Mouse (Mus musculus) erythroblast, embryonic 14.5 days (primary cell): ENCODE data around the gene Igfbp6. TPM values are rescaled to one million over a fixed set of nuclear protein-coding genes. Genes with fewer than 3 reads are reported as not detected.

ENCODE experiments used
- H3K27me3 ChIP-seq: 2 replicates; pipeline ENCODE4 v1.6.1; 2012; ENCODE audit warnings: inconsistent platforms; ENCODE audit not compliant: control insufficient read depth
- H3K36me3 ChIP-seq: 2 replicates; pipeline ENCODE4 v1.6.1; 2012; ENCODE audit warnings: mild to moderate bottlenecking, inconsistent platforms; ENCODE audit not compliant: control insufficient read depth
- H3K4me1 ChIP-seq: 2 replicates; pipeline ENCODE4 v1.6.1; 2012; ENCODE audit warnings: inconsistent platforms; ENCODE audit not compliant: control insufficient read depth
- H3K4me3 ChIP-seq: replicated peaks from 2 replicates; pipeline ENCODE3; 2012; ENCODE audit warnings: moderate library complexity, mild to moderate bottlenecking, inconsistent platforms
- H3K9me3 ChIP-seq: 2 replicates; pipeline ENCODE4 v1.6.1; 2012; ENCODE audit warnings: low read length, inconsistent platforms, mixed read lengths; ENCODE audit not compliant: control insufficient read depth
- GATA1 ChIP-seq: IDR thresholded peaks from 2 replicates; pipeline ENCODE4 v1.6.1; 2012; ENCODE audit warnings: low read length, inconsistent platforms, mixed read lengths
- TAL1 ChIP-seq: IDR thresholded peaks from 3 replicates; pipeline ENCODE4 v1.6.1; 2012; ENCODE audit warnings: low read length, inconsistent platforms, mixed read lengths
- polyA plus RNA-seq: library from polyadenylated mRNA; stranded (reverse); fragments of >175 nt; gene quantifications from 2 replicates; pipeline ENCODE4 v1.2.3, GENCODE M21; 2012

Igfbp6 gene
- polyA plus RNA-seq, 1 experiment, result 0.05 TPM

DNA sequence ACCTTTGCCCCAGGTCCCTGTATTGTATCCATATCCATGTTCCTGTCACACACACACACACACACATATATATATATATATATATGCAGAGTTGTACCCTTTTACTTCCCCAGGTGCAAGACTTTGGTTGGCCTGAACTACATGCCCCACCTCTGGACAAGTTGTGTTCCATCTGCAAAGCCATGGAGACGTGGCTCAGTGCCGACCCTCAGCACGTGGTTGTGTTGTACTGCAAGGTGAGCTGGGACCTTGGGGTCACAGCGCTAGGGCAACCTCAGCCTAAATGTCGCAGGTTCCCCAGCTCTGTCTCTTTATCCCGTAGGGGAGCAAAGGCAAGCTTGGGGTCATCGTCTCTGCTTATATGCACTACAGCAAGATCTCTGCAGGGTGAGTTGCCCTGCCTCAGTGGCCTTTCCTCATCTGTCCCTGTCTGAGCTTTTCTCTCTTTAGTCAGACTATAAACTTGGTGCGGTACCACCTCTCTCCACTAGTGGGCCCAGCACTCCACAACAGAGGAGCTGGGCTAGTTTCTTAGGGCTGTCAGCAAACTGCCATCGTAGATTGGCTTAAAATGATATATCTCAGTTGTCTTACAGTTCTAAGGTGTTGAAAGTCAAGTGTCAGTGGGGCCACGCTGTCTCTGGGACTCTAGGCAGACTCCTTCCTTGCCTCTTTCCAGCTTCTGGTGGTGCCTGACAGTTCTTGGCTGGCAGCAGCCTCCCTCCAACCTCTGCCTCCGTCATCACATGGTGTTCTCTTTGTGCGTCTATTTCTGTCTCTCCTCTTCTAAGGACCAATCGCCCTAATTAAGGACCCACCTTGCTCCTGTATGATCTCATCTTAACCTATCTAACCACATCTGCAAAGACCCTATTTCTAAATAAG lies 36.2 kb upstream of the Igfbp6 start:
- Histone ChIP-seq H3K4me3 (no peak overlapping the region), H3K4me1 (peaks cover 26% of the 10 kb centered on the region), H3K36me3 (peaks cover 3% of the 10 kb centered on the region; the same call in 1 of the 2 replicates), H3K9me3 (no peaks in the 10 kb centered on the region), H3K27me3 (peaks cover 51% of the 10 kb centered on the region)
- TF ChIP-seq TAL1 (no peak), GATA1 (no peak)

DNA sequence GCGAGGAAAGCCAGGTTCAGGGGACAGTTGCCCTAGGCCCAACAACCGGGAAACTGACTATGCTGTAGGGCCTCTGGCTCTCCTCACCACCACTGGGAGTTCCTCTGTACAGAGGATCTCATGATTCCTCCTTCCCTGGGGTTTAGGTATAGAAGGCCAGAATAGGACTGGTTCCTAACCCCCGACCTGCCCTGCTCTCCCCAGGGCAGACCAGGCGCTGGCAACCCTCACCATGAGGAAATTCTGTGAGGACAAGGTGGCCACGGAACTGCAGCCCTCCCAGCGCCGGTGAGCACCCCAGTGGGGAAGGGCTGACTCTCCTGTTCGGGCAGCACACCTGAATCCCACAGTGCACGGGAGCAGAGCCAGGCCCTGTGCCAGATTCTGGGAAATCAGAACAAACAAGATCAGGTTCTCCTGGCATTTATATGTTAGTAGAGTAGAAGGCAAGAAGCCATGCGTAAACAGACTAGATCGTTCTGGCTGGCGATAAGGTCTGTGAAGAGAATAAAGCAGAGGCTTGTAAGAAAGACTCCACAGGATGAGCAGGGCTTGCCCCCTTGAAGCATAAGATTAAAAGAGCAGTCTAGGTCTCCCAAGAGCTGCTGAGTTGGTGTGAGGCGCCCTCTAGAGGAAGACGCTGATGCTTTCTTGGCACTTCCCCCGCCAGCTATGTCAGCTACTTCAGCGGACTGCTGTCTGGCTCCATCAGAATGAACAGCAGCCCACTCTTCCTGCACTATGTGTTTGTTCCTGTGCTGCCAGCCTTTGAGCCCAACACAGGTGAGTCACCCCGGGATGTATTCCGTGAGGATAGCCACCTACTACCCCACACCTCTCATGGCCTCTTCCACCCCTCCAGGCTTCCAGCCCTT lies 35.3 kb upstream of the Igfbp6 start:
- no peaks in the 10 kb centered on the region for H3K9me3 ChIP-seq
- H3K4me1 ChIP-seq, result peaks cover 20% of the 10 kb centered on the region
- TF ChIP-seq GATA1 (no peak), TAL1 (no peak)
- H3K36me3 ChIP-seq, result peaks cover 3% of the 10 kb centered on the region; the same call in 1 of the 2 replicates
- peaks cover 41% of the 10 kb centered on the region for H3K27me3 ChIP-seq
- H3K4me3 ChIP-seq, result no peak overlapping the region

DNA sequence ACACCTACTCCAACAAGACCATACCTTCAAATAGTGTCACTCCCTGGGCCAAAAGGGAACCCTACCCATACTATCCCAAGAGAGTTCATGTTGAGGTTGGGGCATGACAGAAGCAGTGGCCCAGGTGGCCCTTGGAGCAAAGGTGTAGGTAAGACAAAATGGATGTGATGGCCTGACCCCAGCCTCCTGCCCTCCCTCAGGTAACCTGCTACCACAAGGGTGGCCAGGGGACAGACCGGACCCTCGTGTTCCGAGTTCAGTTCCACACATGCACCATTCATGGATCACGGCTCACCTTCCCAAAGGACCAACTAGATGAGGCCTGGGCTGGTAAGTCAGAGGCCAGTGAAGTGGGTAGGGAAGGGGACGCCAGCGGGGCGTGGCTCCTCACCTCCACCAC lies 33.9 kb upstream of the Igfbp6 start:
- TF ChIP-seq TAL1 (no peak), GATA1 (no peak)
- Histone ChIP-seq H3K27me3 (peaks cover 28% of the 10 kb centered on the region), H3K4me1 (peaks cover 19% of the 10 kb centered on the region)

DNA sequence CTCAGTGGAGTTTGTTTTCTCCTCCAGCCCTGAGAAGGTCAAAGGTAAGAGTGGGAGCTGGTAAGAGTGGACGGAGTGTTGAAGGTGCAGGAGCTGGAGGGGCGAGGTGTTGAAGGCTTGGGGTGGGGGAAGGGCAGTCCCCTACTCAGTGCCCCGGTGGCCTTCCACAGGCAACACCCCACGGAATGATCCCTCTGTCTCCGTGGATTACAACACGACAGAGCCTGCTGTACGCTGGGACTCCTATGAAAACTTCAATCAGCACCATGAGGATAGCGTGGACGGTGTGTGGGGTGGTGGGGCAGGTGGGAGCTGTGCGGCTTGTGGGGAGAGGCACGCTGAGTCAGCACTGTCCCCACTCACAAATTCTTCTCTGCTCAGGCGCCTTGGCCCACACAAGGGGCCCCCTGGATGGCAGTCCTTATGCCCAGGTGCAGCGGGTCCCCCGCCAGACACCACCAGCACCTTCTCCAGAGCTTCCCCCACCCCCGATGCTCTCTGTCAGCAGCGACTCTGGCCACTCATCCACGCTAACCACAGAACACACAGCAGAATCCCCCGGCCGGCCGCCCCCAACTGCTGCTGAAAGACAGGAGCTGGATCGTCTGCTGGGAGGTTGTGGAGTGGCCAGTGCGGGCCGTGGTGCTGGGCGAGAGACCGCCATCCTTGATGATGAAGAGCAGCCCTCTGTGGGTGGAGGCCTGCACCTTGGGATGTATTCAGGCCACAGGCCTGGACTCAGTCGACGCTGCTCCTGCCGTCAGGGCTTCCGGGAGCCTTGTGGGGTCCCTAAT lies 33.3 kb upstream of the Igfbp6 start:
- peaks cover 7% of the 10 kb centered on the region for H3K36me3 ChIP-seq
- H3K4me3 ChIP-seq, result no peak overlapping the region
- no peaks in the 10 kb centered on the region for H3K9me3 ChIP-seq
- peaks cover 24% of the 10 kb centered on the region for H3K4me1 ChIP-seq
- no peak for TF ChIP-seq TAL1
- no peak for TF ChIP-seq GATA1
- H3K27me3 ChIP-seq, result peaks cover 21% of the 10 kb centered on the region

More for the DNA sequence above, 33.9 kb upstream of the Igfbp6 start:
- H3K9me3 ChIP-seq, result no peaks in the 10 kb centered on the region
- no peak overlapping the region for H3K4me3 ChIP-seq
- peaks cover 3% of the 10 kb centered on the region; the same call in 1 of the 2 replicates for H3K36me3 ChIP-seq

- Histone ChIP-seq H3K36me3 (peaks cover 12% of the 10 kb centered on the region), H3K4me3 (no peak overlapping the region), H3K9me3 (no peaks in the 10 kb centered on the region), H3K4me1 (peaks cover 27% of the 10 kb centered on the region), H3K27me3 (peaks cover 16% of the 10 kb centered on the region)
- no peak for TF ChIP-seq GATA1
- no peak for TF ChIP-seq TAL1
These were observed 32.7 kb upstream of the Igfbp6 start for GRCm38 (mm10) chr15:102111495-102111829.

DNA sequence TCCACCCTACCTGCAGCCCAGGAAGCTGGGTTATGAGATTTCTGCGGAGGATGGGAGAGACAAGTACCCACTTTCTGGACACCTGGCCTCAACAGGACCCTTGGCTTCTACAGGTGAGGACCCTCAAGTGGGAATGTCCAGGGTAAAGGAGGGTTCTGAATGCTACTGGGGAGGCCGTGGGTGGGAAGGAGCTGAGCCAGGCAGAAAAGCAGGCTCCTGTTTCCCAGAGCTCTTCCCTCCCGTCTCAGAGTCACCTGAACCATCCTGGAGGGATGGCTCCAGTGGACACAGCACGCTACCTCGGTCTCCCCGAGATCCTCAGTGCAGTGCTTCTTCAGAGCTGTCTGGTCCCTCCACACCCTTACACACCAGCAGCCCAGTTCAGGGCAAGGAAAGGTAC lies 32.0 kb upstream of the Igfbp6 start:
- peaks cover 9% of the 10 kb centered on the region for H3K27me3 ChIP-seq
- no peaks in the 10 kb centered on the region for H3K9me3 ChIP-seq
- TF ChIP-seq GATA1, result no peak
- no peak for TF ChIP-seq TAL1
- H3K36me3 ChIP-seq, result peaks cover 19% of the 10 kb centered on the region
- H3K4me1 ChIP-seq, result peaks cover 21% of the 10 kb centered on the region
- no peak overlapping the region for H3K4me3 ChIP-seq

GRCm38 (mm10) chr15:102112827-102113226 lies 31.3 kb upstream of the Igfbp6 start:
- Histone ChIP-seq H3K9me3 (no peaks in the 10 kb centered on the region), H3K4me1 (peaks cover 15% of the 10 kb centered on the region), H3K36me3 (peaks cover 26% of the 10 kb centered on the region), H3K27me3 (peaks cover 3% of the 10 kb centered on the region), H3K4me3 (no peak overlapping the region)
- TF ChIP-seq GATA1 (no peak), TAL1 (no peak)

GRCm38 (mm10) chr15:102113674-102114073 lies 30.5 kb upstream of the Igfbp6 start:
- H3K9me3 ChIP-seq, result no peaks in the 10 kb centered on the region
- TF ChIP-seq TAL1, result no peak
- TF ChIP-seq GATA1, result no peak
- no peak overlapping the region for H3K4me3 ChIP-seq
- 0 out of 2 replicates have a peak, but pooled peaks cover 2% of the 10 kb centered on the region for H3K27me3 ChIP-seq
- peaks cover 34% of the 10 kb centered on the region for H3K36me3 ChIP-seq
- peaks cover 12% of the 10 kb centered on the region for H3K4me1 ChIP-seq
